Mouse (Mus musculus) gastrocnemius, postnatal 10 days (tissue): Measurements from ENCODE around the gene Foxj3. TPM values are rescaled to one million over a fixed set of nuclear protein-coding genes. Genes with fewer than 3 reads are reported as not detected.
"Not testable (repeated sequence)": the region's sequence is repeated elsewhere in the genome, so short reads cannot be mapped to it uniquely, and the experiment has no call there.

Experiments used
- DNase-seq: peaks from one replicate; pipeline ENCODE4 v3.0.0; 2021; ENCODE audit warnings: mixed read lengths
- total RNA-seq, 2 experiments: library from RNA; stranded (reverse); gene quantifications; 2 replicates each; pipeline ENCODE4 v1.2.3; 2021

The Foxj3 gene
- total RNA-seq, 2 experiments from 2014 or later, result 32.1 to 38.2 TPM

GRCm38 (mm10) chr4:119572682-119573081 lies 35.9 kb downstream of the Foxj3 start:
- DNase-seq, result no peak

- no peak for DNase-seq
Observed at GRCm38 (mm10) chr4:119574504-119574903, 37.7 kb downstream of the Foxj3 start.

- DNase-seq, result no peak
Observed at GRCm38 (mm10) chr4:119575459-119575858, 38.7 kb downstream of the Foxj3 start.

- DNase-seq, result no peak
Observed at GRCm38 (mm10) chr4:119588037-119588436, 51.2 kb downstream of the Foxj3 start.

- no peak for DNase-seq
Observed at GRCm38 (mm10) chr4:119589423-119589822, 52.6 kb downstream of the Foxj3 start.

- DNase-seq, result no peak
Observed at GRCm38 (mm10) chr4:119590027-119590426, 53.2 kb downstream of the Foxj3 start.

- DNase-seq, result no peak
Observed at GRCm38 (mm10) chr4:119592479-119592878, 55.7 kb downstream of the Foxj3 start.

- DNase-seq, result no peak
Observed at GRCm38 (mm10) chr4:119594331-119594730, 57.5 kb downstream of the Foxj3 start.

- no peak for DNase-seq
Observed at GRCm38 (mm10) chr4:119599605-119600004, 62.8 kb downstream of the Foxj3 start.

- no peak for DNase-seq
Observed at GRCm38 (mm10) chr4:119609488-119609887, 72.7 kb downstream of the Foxj3 start.

- no peak for DNase-seq
Observed at GRCm38 (mm10) chr4:119614078-119614477, 77.3 kb downstream of the Foxj3 start.

GRCm38 (mm10) chr4:119614724-119615123 lies 77.9 kb downstream of the Foxj3 start:
- DNase-seq, result no peak

GRCm38 (mm10) chr4:119626081-119626645 lies 89.4 kb downstream of the Foxj3 start:
- DNase-seq, result no peak

GRCm38 (mm10) chr4:119626876-119627275 lies 90.1 kb downstream of the Foxj3 start:
- no peak for DNase-seq

- DNase-seq, result no peak
Observed at GRCm38 (mm10) chr4:119627317-119627716, 90.5 kb downstream of the Foxj3 start.

- DNase-seq, result not testable (repeated sequence)
Observed at GRCm38 (mm10) chr4:119628363-119628762, 91.6 kb downstream of the Foxj3 start.

- DNase-seq, result peak; percentile 41
Observed at GRCm38 (mm10) chr4:119631115-119631919, 94.5 kb downstream of the Foxj3 start.

GRCm38 (mm10) chr4:119632721-119633120 lies 95.9 kb downstream of the Foxj3 start:
- DNase-seq, result no peak

GRCm38 (mm10) chr4:119633342-119633741 lies 96.5 kb downstream of the Foxj3 start:
- no peak for DNase-seq

- DNase-seq, result no peak
Observed at GRCm38 (mm10) chr4:119633948-119634347, 97.1 kb downstream of the Foxj3 start.

- DNase-seq, result no peak
Observed at GRCm38 (mm10) chr4:119634908-119635660, 98.3 kb downstream of the Foxj3 start.

- DNase-seq, result no peak
Observed at GRCm38 (mm10) chr4:119635686-119636085, 98.9 kb downstream of the Foxj3 start.

- DNase-seq, result no peak
Observed at GRCm38 (mm10) chr4:119636731-119637130, 99.9 kb downstream of the Foxj3 start.
